Mouse (Mus musculus) kidney, embryonic 15.5 days (tissue): ENCODE data around the gene H2-Oa. TPM values are rescaled to one million over a fixed set of nuclear protein-coding genes. Genes with fewer than 3 reads are reported as not detected.
"Not testable (repeated sequence)": the region's sequence is repeated elsewhere in the genome, so short reads cannot be mapped to it uniquely, and the experiment has no call there.

Source experiments
- ATAC-seq: fragments of 200-750 bp; cut with Nextera tagmentation; replicated peaks from 2 replicates; pipeline ENCODE4 v1.8.0; 2017; ENCODE audit warnings: moderate TSS enrichment; ENCODE audit not compliant: low FRiP score
- H3K27ac ChIP-seq: fragments of 300-500 bp; sonication (generic); 2 replicates; pipeline ENCODE4 v1.5.1; 2015; ENCODE audit warnings: mild to moderate bottlenecking, inconsistent platforms
- H3K27me3 ChIP-seq: fragments of 300-500 bp; sonication (generic); 2 replicates; pipeline ENCODE4 v1.6.1; 2015; ENCODE audit warnings: inconsistent platforms
- H3K36me3 ChIP-seq: fragments of 300-500 bp; sonication (generic); 2 replicates; pipeline ENCODE4 v1.6.1; 2015; ENCODE audit warnings: inconsistent platforms
- H3K4me1 ChIP-seq: fragments of 300-500 bp; sonication (generic); 2 replicates; pipeline ENCODE4 v1.6.1; 2015; ENCODE audit warnings: inconsistent platforms
- H3K4me2 ChIP-seq: fragments of 300-500 bp; sonication (generic); 2 replicates; pipeline ENCODE4 v1.6.1; 2015; ENCODE audit warnings: moderate library complexity, mild to moderate bottlenecking, inconsistent platforms
- H3K4me3 ChIP-seq: fragments of 300-500 bp; sonication (generic); replicated peaks from 2 replicates; pipeline ENCODE4 v1.5.1; 2015; ENCODE audit warnings: mild to moderate bottlenecking, inconsistent platforms
- H3K9ac ChIP-seq: fragments of 300-500 bp; sonication (generic); 2 replicates; pipeline ENCODE4 v1.6.1; 2015; ENCODE audit warnings: mild to moderate bottlenecking, inconsistent platforms
- H3K9me3 ChIP-seq: fragments of 300-500 bp; sonication (generic); replicated peaks from 2 replicates; pipeline ENCODE4 v1.6.1; 2016; ENCODE audit warnings: inconsistent platforms
- WGBS: fragments of 180-500 bp; shearing (Covaris S2); methylation state at CpG from one replicate; pipeline ENCODE4 v1.1.7; 2015; ENCODE audit warnings: mixed read lengths; 5-methylcytosine and 5-hydroxymethylcytosine counted together
- polyA plus RNA-seq: library from polyadenylated mRNA; unstranded; fragments of >200 nt; fragmentation: Nextera tagmentation; extraction: Ambion mirVana; gene quantifications from 2 replicates; pipeline ENCODE4 v1.2.1, GENCODE M21; 2015

H2-Oa gene
- polyA plus RNA-seq, 1 experiment from 2014 or later, result 0.64 TPM

- H3K9me3 ChIP-seq, result no peaks in the 10 kb centered on the region
- peaks cover 31% of the 10 kb centered on the region for H3K4me1 ChIP-seq
- peak overlapping the region; percentile 30; the same call in 1 of the 2 replicates for H3K9ac ChIP-seq
- H3K27ac ChIP-seq, result no peak overlapping the region
- peaks cover 53% of the 10 kb centered on the region for H3K27me3 ChIP-seq
- ATAC-seq, result no peak
- H3K4me3 ChIP-seq, result no peak overlapping the region
- WGBS, result 80% methylated on average over 7 of the region's 7 CpGs
- H3K36me3 ChIP-seq, result no peaks in the 10 kb centered on the region
- peak overlapping the region; percentile 63 for H3K4me2 ChIP-seq
Measured at GRCm38 (mm10) chr17:34138655-34139054, 46.5 kb downstream of the H2-Oa start.

DNA sequence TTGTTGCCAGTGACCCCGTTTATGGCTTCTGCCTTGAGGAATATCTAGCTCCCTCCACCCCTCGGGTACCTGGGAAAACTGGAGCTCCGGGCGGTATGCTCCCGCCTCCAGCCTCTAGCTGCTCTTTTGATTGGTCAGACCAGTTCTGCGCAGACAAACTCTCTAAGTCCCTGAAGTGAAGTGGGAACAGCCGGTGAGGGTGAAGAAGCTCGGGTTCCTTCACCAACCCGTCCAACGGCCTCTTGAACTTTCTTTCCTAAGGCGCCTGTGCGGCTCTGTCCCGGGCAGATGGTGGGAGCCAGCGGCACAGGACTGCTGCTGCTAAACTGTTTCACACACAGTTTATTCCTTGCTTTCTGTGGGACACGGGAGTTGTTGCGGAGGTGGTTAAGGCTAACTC, 47.3 kb downstream of the H2-Oa start:
- H3K9me3 ChIP-seq, result no peaks in the 10 kb centered on the region
- peak overlapping the region; percentile 63 for H3K4me2 ChIP-seq
- 3% methylated on average over 16 of the region's 16 CpGs for WGBS
- peaks cover 31% of the 10 kb centered on the region for H3K4me1 ChIP-seq
- H3K27me3 ChIP-seq, result peaks cover 53% of the 10 kb centered on the region
- H3K9ac ChIP-seq, result peak overlapping the region; percentile 30; the same call in 1 of the 2 replicates
- ATAC-seq, result no peak; the same call in 1 of the 2 replicates
- no peaks in the 10 kb centered on the region for H3K36me3 ChIP-seq
- H3K27ac ChIP-seq, result no peak overlapping the region
- H3K4me3 ChIP-seq, result peak overlapping the region; percentile 35

DNA sequence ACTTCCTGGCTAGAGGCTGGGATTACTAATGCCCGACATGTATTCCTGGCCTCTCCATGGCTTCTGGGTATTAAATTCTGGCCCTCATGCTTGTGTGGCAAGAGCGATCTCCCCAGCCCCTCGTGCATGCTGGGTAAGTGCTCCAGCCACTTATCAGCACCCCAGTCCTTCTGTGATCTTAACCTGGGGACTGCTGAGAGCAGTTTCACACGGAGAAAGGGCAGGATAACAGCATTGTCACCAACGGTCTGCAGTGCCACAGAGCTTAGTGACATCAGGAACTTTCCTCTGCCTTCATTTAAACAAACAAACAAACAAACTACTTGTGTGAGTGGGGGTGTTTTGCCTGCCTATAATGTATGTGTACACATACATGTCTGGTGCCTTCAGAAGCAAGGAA, 48.1 kb downstream of the H2-Oa start:
- H3K27me3 ChIP-seq, result peaks cover 53% of the 10 kb centered on the region
- no peaks in the 10 kb centered on the region for H3K9me3 ChIP-seq
- no peak overlapping the region for H3K4me3 ChIP-seq
- peaks cover 31% of the 10 kb centered on the region for H3K4me1 ChIP-seq
- H3K4me2 ChIP-seq, result peak overlapping the region; percentile 63
- H3K36me3 ChIP-seq, result no peaks in the 10 kb centered on the region
- WGBS, result 11% methylated on average over 5 of the region's 5 CpGs
- H3K27ac ChIP-seq, result no peak overlapping the region
- no peak overlapping the region for H3K9ac ChIP-seq
- ATAC-seq, result no peak

DNA sequence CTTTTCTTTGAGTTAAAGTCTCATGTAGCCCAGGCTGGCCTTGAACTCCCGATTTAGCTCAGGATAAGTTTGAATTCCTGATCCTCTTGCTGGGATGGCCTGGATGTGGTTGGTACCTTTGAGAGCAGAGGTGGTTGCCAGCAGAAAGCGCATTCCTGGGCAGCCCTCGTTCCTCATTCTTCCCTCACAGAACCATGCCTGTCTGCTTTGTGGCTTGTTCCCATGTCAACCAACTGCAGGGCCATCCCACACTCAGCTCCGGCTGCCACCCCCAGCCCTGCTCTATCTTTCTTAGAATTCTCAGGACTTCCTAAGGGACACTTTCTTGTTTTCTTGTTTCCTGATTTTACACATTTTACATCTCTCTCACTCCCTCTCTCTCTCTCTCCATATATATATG, 49.3 kb downstream of the H2-Oa start:
- H3K27ac ChIP-seq, result no peak overlapping the region
- H3K9ac ChIP-seq, result no peak overlapping the region
- H3K27me3 ChIP-seq, result peaks cover 50% of the 10 kb centered on the region
- no peaks in the 10 kb centered on the region for H3K9me3 ChIP-seq
- 65% methylated on average over 4 of the region's 4 CpGs for WGBS
- H3K36me3 ChIP-seq, result no peaks in the 10 kb centered on the region
- no peak overlapping the region for H3K4me3 ChIP-seq
- H3K4me1 ChIP-seq, result peaks cover 29% of the 10 kb centered on the region
- H3K4me2 ChIP-seq, result no peak overlapping the region
- no peak for ATAC-seq

DNA sequence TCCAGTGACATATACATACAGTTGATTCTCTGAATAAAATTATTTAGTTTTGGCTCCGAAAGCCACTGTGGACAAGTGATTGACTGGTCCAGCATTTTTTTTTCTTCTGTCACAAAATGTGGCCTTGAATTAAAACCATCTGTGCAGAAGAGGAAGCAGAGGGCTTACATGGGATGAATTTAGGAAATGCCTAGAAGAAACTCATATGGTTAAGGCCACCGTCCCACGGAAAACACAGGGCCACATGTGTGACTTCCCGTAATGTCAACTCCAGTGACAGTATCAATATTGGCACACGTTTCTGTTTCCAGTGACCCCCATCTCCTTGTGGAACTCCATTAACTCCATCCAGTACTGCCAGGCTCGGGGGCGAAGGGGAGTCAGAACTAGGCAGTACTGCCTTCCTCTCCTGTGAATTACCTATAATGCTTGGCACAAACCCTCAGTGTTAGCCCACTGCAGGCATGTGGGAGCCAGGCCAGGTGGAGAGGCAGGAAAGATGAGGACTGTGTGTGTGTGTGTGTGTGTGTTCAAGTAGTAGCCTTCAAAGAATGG, 50.4 kb downstream of the H2-Oa start:
- no peaks in the 10 kb centered on the region for H3K9me3 ChIP-seq
- no peak overlapping the region for H3K4me3 ChIP-seq
- peak overlapping the region; percentile 8 for H3K4me2 ChIP-seq
- 76% methylated on average over 7 of the region's 7 CpGs for WGBS
- H3K9ac ChIP-seq, result no peak overlapping the region
- ATAC-seq, result no peak
- H3K27ac ChIP-seq, result peak overlapping the region; percentile 70
- H3K27me3 ChIP-seq, result peaks cover 41% of the 10 kb centered on the region
- H3K4me1 ChIP-seq, result peaks cover 29% of the 10 kb centered on the region
- H3K36me3 ChIP-seq, result no peaks in the 10 kb centered on the region

GRCm38 (mm10) chr17:34143033-34143432, 50.9 kb downstream of the H2-Oa start, which contains the start of gene H2-DMb2:
Gene H2-DMb2, plus strand, starts transcription at chr17:34143307.
- 0 out of 2 replicates have a peak within 1 kb of the TSS, but pooled peaks have one; percentile 14 for H3K9ac ChIP-seq
- peaks cover 29% of the 10 kb centered on the region for H3K4me1 ChIP-seq
- no peak within 1 kb of the TSS for H3K4me3 ChIP-seq
- peaks cover 36% of the 10 kb centered on the region for H3K27me3 ChIP-seq
- 7% methylated on average over 7 of the region's 7 CpGs for WGBS
- H3K9me3 ChIP-seq, result no peaks in the 10 kb centered on the region
- H3K27ac ChIP-seq, result peak within 1 kb of the TSS; percentile 70
- H3K36me3 ChIP-seq, result no peaks in the 10 kb centered on the region
- ATAC-seq, result peak; percentile 80
- H3K4me2 ChIP-seq, result peak within 1 kb of the TSS; percentile 8

DNA sequence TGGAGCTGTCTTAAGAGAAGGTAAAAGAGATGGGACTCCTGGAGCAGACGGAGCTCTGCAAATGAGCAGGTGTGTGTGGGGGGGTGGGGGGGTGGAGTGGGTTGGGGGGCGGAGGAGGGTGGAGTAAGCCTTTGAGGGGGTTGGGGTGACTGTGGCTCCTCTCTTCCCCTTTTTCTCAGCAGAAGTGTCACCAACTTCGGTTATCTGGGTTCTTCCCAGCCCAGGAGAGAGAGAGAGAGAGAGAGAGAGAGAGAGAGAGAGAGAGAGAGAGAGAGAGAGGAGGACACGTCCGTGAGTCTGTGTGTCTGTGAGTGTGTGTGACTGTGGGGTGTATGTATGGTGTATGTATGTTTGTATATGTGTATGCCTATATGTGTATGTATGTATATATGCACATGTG, 51.3 kb downstream of the H2-Oa start:
- Histone ChIP-seq H3K4me3 (no peak overlapping the region), H3K9ac (no peak overlapping the region), H3K9me3 (no peaks in the 10 kb centered on the region), H3K27me3 (peaks cover 32% of the 10 kb centered on the region), H3K4me1 (peaks cover 29% of the 10 kb centered on the region), H3K36me3 (no peaks in the 10 kb centered on the region), H3K27ac (no peak overlapping the region), H3K4me2 (peak overlapping the region; percentile 8)
- 61% methylated on average over 5 of the region's 5 CpGs for WGBS
- ATAC-seq, result no peak

DNA sequence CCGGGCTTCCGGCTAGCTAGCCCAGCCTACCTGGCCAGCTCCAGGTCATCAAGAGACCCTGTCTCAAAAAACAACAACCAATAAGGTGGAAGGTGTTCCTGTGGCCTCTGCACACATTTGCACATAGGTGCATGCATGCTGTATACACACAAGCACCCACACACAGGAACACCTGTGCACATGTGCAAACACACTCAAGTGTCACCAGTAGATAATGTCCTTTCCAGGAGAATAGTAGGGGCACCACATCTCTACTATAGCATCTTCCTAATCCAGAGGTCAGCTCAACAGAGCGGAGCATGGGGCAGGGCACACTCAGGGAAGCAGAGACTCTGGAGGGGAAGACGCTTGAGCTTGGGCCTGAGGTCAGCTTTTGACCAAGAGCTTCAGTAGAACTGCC, 52.1 kb downstream of the H2-Oa start:
- 84% methylated on average over 4 of the region's 4 CpGs for WGBS
- Histone ChIP-seq H3K4me1 (peaks cover 22% of the 10 kb centered on the region), H3K27ac (peak overlapping the region; percentile 62; the same call in 1 of the 2 replicates), H3K9ac (0 out of 2 replicates have a peak overlapping the region, but pooled peaks have one; percentile 14), H3K27me3 (peaks cover 24% of the 10 kb centered on the region)
- not testable (repeated sequence) for H3K4me2 ChIP-seq, H3K4me3 ChIP-seq, H3K9me3 ChIP-seq, ATAC-seq, H3K36me3 ChIP-seq

Other genes with a start within 250 kb of the H2-Oa start
- 97.9 and 102 TPM in 2 replicates for gene Cd320, start 249.2 kb upstream of the H2-Oa start, polyA plus RNA-seq
- gene Gm7029, start 218.5 kb upstream of the H2-Oa start, polyA plus RNA-seq, result not detected in 2 replicates
- 8.2 and 9.1 TPM in 2 replicates for gene Kifc1, start 201.7 kb upstream of the H2-Oa start, polyA plus RNA-seq
- gene Platr17, start 187.2 kb upstream of the H2-Oa start, polyA plus RNA-seq, result 0.19 TPM in 1 of 2 replicates, not detected in the other
- 47.6 and 60.0 TPM in 2 replicates for gene Daxx, start 182.9 kb upstream of the H2-Oa start, polyA plus RNA-seq
- gene Tapbp, start 176.4 kb upstream of the H2-Oa start, polyA plus RNA-seq, result 28.3 and 35.9 TPM in 2 replicates
- 17.5 and 19.3 TPM in 2 replicates for gene Zbtb22, start 176.4 kb upstream of the H2-Oa start, polyA plus RNA-seq
- gene Rgl2, start 162.8 kb upstream of the H2-Oa start, polyA plus RNA-seq, result 30.7 and 34.5 TPM in 2 replicates
- gene Pfdn6, start 152.0 kb upstream of the H2-Oa start, polyA plus RNA-seq, result 171 and 183 TPM in 2 replicates
- 41.8 and 44.0 TPM in 2 replicates for gene Wdr46, start 151.7 kb upstream of the H2-Oa start, polyA plus RNA-seq
- 5.1 and 5.6 TPM in 2 replicates for gene B3galt4, start 140.9 kb upstream of the H2-Oa start, polyA plus RNA-seq
- 48.0 and 53.5 TPM in 2 replicates for gene Vps52, start 136.5 kb upstream of the H2-Oa start, polyA plus RNA-seq
- 1,731 and 1,904 TPM in 2 replicates for gene Rps18, start 136.3 kb upstream of the H2-Oa start, polyA plus RNA-seq
- gene H2-K1, start 92.0 kb upstream of the H2-Oa start, polyA plus RNA-seq, result 24.6 and 27.2 TPM in 2 replicates
- 20.3 and 21.7 TPM in 2 replicates for gene Ring1, start 67.7 kb upstream of the H2-Oa start, polyA plus RNA-seq
- gene H2-Ke6, start 64.3 kb upstream of the H2-Oa start, polyA plus RNA-seq, result 51.7 and 52.5 TPM in 2 replicates
- 197 and 211 TPM in 2 replicates for gene Slc39a7, start 60.7 kb upstream of the H2-Oa start, polyA plus RNA-seq
- 50.5 and 53.0 TPM in 2 replicates for gene Rxrb, start 60.5 kb upstream of the H2-Oa start, polyA plus RNA-seq
- 2.2 and 6.6 TPM in 2 replicates for gene Col11a2, start 52.9 kb upstream of the H2-Oa start, polyA plus RNA-seq
- 14.8 and 15.9 TPM in 2 replicates for gene H2-DMa, start 27.2 kb downstream of the H2-Oa start, polyA plus RNA-seq
- 135 and 140 TPM in 2 replicates for gene Brd2, start 30.3 kb downstream of the H2-Oa start, polyA plus RNA-seq
- 22.6 and 25.3 TPM in 2 replicates for gene H2-DMb2, start 51.0 kb downstream of the H2-Oa start, polyA plus RNA-seq
- gene H2-DMb1, start 60.7 kb downstream of the H2-Oa start, polyA plus RNA-seq, result 4.9 and 6.0 TPM in 2 replicates
- gene Tap1, start 95.2 kb downstream of the H2-Oa start, polyA plus RNA-seq, result 3.5 and 3.8 TPM in 2 replicates
- gene Psmb9, start 95.4 kb downstream of the H2-Oa start, polyA plus RNA-seq, result 3.0 and 3.2 TPM in 2 replicates
- gene Psmb8, start 105.4 kb downstream of the H2-Oa start, polyA plus RNA-seq, result 6.0 and 7.1 TPM in 2 replicates
- gene Tap2, start 111.2 kb downstream of the H2-Oa start, polyA plus RNA-seq, result 3.5 and 4.1 TPM in 2 replicates
- gene H2-Ob, start 146.6 kb downstream of the H2-Oa start, polyA plus RNA-seq, result 0.13 TPM in 1 of 2 replicates, not detected in the other
- gene H2-Ab1, start 165.3 kb downstream of the H2-Oa start, polyA plus RNA-seq, result 23.3 and 27.5 TPM in 2 replicates
- gene H2-Aa, start 195.5 kb downstream of the H2-Oa start, polyA plus RNA-seq, result 2.1 and 2.3 TPM in 2 replicates
- 6.2 and 6.9 TPM in 2 replicates for gene H2-Eb1, start 213.5 kb downstream of the H2-Oa start, polyA plus RNA-seq
- not detected in 2 replicates for gene H2-Eb2, start 233.3 kb downstream of the H2-Oa start, polyA plus RNA-seq